Mouse (Mus musculus): ENCODE measurements at regions not wholly inside any gene's neighbourhood (a gene's known extent, or its start where the extent isn't known, plus 50 kb on each side); places are given as distances from the start of the nearest gene placed in this dataset.

DNA sequence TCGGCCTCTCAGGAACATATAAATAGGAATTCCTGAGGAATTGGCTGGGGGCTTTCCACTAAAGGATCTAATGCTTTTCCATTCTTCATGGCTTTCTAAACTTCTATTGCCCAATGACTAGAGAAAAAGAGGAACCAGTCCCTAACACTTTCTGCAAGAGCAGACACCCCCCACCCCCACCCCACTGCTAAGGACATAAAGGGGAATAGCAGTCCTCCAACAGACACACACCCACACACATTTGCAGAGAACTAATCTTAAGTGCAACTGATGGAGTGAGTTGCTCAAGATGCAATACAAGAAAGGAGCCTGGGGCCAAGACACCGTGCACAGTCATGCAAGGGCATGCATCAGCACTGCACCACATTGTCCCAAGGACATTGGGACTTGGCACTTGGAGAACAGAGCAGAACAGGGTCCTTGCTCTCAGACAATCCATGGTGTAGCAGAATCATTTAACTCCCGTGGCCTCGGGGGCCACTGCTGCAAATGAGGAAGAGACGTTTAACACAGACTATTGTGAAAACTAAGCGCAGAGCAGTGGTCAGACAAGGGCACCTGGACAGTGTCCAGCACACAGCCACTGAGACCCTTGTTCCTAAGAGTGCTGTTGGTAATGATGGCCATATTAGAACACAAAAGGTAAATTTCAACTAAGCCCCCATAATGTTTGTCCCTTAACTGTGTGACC lies 161.1 kb downstream of the Xpnpep1 start:
- no peak for DNase-seq (ENCODE audit: low spot score in 2 of 2)

DNA sequence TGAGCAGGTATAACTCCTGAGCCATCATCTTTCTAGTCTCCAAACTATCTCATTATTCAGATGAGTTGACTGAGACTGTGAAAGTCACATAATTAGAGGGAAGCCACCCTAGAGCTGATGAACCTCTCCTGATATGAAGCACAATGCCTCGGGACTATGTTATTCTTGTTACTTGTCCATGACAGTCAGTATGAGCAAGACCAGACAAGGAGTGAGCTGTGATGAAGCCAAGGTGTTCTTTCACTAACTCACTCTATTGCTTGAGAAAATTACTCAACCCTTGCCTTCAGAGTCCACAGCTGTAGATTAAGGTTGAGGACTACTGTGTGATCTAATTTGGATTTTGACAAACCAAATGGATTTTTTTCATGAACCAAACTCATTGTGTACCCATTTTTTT lies 173.4 kb downstream of the Xpnpep1 start:
- no peak for DNase-seq (ENCODE audit: low spot score in 2 of 2)

DNA sequence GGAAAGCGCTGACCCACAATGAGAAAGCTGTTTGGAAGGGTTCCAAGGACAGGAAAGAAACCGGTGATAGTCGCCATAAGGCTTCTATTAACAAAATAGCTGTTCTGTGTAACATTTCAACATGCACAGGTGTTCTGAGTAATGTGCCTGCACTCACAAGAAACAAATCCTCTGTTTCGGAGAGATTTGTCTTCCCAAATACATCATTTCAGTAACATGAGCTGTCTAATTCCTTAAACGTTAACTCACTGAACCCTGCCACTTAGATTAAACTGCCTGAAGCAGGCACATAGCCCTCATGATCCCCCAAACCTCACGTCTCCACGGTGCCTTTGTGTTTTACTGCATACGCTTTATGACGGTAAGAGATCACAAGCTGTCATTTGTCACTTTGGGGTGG lies 178.4 kb downstream of the Xpnpep1 start:
- DNase-seq (ENCODE audit: low spot score in 2 of 2), result no peak

DNA sequence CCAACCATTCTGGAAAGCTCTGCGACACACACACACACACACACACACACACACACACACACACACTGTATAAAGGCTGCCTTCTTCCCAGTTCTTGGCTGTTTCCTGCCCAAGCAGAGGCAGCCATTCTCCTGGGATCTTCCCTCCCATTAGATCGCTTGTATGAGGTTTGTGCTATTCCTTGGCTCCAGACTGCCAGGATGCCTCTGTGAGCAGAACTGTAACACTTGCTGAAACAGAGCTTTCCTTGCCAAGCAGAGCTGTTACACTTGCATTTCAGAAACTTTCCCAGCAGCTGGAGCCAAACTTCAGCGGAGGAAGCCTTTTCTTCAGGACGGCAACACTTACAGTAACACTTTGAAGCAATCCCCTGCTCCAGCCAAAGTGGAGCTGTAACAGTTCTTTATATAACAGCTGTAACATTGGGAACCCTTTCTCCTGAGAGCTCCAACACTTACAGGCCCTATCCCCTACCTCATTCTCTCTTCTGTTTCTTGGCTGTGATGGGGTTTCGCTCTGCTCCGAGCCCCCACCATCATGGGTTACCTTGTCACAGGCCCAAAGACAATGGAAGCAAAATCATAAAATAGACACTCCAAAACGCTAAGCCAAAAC lies 185.8 kb downstream of the Xpnpep1 start:
- peak; percentile 70 to 87 for DNase-seq (ENCODE audit: low spot score in 2 of 2)

DNA sequence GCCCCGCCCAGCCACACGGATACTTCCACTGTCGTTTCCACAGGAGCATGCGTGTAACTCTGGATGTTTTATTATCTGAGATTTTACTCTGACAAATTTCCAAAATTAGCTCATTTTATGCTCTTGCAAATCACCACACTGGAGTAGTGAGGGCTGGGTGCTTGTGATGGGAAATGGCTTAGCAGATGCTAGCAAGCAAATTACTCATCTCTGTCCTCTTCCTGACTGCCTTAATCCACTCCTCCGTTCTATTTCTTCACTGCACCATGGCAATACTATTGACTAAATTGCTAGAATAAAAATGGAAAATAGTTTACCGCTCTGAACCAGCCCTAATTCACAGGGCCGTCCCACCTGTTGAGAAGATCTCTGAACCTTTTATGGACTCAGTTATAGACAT lies 223.8 kb downstream of the Xpnpep1 start:
- DNase-seq (ENCODE audit: low spot score in 2 of 2), result no peak

DNA sequence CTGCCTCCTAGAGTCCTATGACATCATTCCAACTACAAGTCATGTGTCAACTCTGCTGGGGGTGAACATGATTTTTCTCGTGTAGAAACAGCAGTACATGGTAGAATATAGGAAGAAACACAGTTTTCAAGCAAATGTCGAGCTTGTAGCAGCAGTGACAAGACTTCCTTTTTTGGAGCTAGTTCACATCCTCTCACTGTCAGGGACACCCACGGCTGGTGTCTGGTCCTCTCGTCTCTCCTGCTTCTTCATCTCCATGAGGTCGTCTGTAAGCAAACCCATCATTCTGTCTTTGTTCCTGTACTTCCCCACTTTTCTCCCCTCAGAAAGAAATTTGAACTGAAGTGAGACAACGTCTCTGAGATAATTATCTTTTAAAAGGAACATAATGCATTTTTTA lies 228.0 kb downstream of the Xpnpep1 start:
- DNase-seq (ENCODE audit: low spot score in 2 of 2), result no peak

DNA sequence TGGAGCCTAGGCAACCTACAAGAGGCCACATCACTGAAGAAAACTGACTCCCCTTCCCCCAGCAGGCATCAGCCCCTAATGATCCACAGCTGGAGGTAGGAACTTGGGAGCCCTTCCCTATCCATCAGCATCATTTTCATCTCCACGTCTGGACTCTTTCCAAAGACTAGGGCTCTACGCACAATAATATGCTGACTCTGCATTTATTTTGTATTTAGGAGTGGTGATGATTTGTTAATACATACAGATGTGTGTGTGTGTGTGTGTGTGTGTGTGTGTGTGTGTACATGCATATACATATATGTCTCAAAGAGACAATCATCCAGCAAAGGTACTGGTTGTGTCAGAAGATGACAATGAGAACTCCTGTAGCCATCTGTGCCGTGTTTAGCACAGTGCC lies 251.2 kb downstream of the Xpnpep1 start:
- DNase-seq (ENCODE audit: low spot score in 2 of 2), result no peak

DNA sequence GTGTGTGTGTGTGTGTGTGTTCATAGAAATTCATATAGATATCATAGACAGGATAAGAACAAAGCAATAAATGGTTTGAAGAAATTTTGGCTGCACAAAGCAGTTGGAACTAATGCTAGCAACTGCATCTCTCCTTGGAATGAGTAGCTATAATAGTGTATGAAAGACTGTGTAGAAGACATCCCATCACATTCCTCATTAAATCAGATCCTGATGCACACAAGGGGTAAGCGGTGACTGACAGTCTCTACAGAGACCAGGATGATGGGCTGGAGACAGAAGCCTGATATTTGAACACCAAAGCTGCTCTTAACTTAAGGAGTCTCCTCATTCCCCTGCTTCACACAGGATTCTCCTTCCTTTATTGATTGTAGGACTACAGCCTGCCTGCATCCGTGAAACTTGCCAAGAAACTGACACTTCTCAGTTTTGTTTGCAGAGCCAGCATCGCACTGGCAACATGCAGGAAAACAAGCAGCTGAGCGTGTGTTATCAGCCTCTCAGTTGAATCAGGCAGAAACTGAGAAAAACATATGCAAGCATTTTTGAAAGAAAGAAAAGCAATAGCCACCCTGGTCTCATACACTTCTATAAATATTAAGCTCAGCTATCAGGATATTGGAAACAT lies 271.1 kb downstream of the Xpnpep1 start:
- DNase-seq (ENCODE audit: low spot score in 2 of 2), result peak; percentile 39 to 56

DNA sequence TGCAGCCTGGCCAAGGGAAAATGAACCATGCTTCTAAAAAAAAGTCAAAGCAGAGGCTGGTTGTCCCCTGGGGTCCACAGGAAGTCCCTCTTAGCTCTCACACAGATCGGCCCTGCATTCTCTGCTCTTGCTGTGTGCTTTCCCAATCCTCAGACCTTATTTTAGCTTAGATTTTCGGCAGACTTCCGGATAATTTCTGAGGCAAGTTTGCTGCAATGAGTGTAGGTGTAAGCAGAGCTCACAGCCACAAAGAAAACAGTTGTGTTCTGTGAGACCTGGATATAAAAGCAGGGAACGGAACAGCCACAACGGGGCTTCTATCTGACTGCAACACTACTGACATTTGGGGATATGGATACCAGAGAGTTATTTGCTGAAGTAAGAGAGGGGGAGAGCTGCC lies 271.9 kb downstream of the Xpnpep1 start:
- DNase-seq (ENCODE audit: low spot score in 2 of 2), result no peak

DNA sequence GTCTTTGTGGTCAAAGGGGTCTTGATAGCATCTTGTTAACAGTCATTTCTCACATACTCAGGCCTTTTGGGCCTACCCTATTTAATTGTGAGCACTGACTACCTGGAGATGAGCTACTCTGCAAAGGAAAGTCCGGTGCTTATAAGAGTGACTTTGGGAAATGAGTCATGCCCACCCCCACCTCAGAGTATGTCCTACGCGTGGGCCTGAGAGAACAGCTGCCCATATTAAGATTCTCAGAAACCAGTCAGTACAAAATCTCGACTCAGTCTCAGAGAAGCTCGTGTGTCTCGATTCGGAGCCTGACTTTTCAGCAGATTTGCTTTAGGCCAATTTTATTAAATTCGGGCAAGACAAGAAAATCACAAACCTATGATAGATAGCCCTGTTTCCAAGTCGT lies 301.1 kb downstream of the Xpnpep1 start:
- no peak for DNase-seq (ENCODE audit: low spot score in 2 of 2)

DNA sequence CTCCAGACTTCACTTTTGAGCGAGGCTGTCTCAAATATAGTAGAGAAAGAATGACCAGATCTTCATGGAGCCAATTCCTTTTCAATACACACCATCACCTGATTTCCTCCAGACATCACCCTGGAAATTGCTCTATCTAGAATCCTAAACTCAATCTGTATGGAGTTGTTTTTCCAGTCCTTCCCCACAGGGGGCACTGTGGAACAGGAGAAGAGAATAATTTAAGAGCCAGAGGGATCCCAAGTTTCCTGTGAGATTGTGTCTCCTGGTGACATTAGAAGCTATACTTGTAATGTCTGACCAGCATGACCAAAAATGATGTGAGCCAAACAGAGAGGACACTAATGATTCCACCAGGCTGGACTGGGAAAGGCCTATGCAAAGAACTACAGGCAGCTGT lies 318.2 kb downstream of the Xpnpep1 start:
- DNase-seq (ENCODE audit: low spot score in 2 of 2), result no peak

DNA sequence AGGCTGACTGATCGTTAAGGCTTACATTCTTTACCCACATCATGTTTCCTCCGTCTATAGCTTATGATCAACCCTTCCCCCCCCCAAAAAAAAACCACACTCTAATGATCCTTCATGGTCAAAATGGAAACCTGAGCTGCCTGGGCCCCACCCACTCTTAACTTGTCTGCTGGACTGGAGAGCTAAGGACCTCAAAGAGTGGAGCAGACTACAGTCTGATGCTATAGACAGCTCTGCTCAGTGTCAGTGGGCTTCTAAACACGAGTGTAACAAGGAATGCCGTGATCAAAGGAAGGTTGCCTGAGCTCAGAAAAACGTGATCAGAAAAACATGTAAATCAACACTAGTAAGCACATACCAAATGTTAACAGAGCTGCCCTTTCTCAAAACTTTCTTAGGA lies 324.7 kb downstream of the Xpnpep1 start:
- no peak for DNase-seq (ENCODE audit: low spot score in 2 of 2)

DNA sequence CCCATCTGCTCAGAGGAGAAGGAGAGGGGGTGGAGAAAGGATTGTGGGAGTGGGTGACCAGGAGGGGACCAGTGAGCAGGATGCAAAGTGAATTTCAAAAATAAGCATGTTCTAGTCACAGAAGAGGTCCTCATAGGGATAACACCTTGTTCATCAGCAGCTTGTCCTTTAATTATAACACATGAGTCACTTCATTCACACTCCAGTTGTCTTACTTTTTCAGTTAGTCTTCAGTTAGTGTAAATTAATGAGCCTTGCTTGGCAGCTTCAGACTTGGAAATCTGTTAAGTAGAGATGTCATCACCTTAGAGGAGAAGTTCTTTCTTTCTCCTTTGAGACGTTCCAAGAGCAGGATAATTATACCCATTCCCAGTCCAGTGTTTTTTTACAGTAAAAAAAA lies 332.3 kb downstream of the Xpnpep1 start:
- no peak for DNase-seq (ENCODE audit: low spot score in 2 of 2)

DNA sequence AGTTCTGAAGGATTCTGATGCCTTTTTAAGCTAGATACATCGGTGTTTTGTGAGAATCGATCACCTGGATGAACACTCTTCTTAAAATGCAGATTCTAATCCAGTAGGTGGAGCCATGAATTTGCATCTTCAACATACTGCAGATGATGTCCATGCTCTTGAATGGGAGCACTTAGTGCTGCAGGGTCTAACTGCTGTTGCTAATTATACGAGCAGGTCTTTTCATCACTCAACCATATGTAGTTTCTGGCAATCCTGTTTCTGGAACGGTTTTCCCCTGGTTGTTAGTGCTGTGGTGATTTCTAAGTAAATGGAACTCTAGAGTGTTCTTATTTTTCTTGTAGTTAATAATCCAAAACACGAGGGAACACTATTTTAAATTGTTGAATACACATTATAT lies 379.0 kb downstream of the Xpnpep1 start:
- no peak for DNase-seq (ENCODE audit: low spot score in 2 of 2)

DNA sequence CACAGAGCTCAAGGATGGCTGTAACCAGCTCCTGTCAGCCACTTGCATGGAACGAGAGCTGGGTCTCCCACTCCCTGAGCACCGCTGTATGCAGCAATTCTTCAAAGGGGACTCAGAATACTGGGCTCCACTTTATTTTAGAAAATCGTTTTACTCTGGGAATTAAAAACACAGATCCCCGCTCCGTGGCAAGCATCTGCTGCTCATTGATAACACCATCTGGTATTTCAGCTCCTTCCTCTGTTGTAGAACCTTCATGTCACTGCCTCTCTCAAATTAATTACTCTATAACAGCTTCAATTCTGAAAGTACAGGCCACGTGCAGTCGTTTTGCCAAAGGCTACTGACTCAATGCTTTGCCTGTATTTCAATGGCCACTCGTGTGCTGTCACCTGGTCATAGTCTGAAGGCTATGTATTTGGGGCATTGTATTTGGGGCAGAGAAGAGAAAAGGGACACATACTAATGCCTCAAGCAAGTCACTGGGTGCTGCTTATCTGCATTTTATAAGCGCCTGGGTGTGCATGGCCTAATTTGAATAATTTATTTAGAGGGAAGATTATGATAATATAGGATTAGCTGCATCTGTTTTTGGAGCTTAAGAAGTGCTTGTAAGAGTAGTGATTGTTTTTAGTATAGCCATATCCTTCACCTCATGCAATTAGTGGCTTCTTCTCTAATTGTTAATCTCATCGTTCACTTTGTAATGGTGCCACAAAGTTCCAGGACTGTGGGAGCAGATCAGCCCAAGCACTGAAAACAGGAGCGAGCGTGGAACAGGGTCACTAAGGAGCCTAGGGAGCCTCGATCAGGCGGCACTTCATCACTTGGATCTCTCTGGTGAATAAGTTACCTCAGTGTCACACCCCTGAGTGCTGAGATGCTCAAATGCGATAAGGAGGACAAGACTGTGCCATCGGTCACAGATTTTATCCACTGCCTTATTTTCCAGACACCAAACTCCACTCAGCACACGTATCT lies 383.3 kb downstream of the Ins1 start:
- DNase-seq (ENCODE audit: low spot score in 2 of 2), result peak; percentile 43 to 55

DNA sequence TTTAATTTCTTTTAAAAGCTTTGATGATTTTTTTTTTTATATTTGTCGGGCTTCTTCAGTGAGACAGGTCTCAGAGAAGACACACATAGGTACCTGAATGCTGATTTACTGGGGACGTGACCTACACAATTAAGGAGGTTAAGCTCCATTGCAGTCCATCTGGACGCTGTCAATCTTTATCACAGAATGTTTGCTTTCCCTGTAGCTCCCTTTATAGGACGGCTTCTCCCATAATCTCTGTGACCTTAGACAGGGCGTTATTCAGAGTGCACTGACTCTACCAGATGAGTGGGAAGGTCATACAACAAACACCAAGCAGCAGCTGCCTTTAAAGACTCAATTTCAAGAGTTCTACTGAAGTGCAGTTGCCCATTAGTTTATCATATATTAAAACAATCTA lies 376.1 kb downstream of the Ins1 start:
- DNase-seq (ENCODE audit: low spot score in 2 of 2), result no peak

DNA sequence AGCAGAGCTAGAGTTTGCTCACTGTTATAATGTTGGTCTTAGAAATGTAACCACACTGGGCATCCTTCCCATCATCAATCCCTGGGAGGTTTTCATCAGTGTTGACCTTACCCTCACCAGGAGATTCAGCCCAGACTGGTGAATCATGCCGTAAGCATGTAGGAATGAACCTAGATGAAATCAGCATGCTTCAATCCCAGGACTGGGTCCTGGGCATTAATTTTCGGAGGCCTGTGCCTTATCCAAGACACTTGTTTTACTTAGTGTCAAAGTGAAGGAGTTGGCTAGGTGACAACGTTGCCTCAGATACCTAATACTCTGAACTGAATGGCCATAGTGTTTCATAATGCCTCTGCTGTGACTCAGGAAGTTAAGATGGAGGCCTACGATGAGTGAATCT lies 368.4 kb downstream of the Ins1 start:
- no peak for DNase-seq (ENCODE audit: low spot score in 2 of 2)

DNA sequence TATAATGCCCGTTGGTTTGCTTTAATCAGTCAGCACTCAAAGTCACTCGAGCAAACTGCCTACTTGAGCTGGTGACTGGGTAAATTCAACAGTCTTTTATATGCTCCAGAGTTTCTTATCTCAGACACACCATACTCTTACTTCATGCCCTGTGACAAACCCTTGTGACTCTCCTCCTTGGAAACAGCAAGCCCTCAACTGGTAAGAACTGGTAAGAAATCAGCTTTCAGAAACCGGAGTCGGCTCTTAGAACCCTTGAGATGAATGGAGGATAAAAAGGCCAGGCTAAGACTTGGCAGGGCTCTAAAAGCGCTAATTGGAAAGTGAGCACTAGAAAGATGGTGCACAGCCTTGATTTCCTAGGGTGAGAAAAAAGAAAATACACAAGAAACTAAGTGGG lies 360.2 kb downstream of the Ins1 start:
- peak; percentile 40 to 61 for DNase-seq (ENCODE audit: low spot score in 2 of 2)

DNA sequence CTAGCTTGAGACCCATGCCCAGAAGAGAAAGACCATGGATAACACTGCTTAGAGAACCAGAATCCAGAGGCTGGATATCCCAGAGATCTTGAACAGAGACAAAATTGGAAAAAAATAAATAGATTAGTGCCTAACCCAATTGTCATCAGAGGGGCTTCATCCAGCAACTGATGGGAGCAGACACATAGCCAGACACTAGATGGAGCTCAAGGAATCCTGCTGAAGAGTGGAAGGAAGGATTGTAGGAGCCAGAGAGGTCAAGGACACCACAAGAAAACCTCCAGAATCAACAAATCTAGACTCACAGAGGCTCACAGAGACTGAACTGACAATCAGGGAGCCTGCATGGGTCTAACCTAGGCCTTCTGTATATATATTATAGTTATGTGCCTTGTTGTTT lies 359.4 kb downstream of the Ins1 start:
- DNase-seq (ENCODE audit: low spot score in 2 of 2), result peak in 1 of 2 experiments; percentile 34

DNA sequence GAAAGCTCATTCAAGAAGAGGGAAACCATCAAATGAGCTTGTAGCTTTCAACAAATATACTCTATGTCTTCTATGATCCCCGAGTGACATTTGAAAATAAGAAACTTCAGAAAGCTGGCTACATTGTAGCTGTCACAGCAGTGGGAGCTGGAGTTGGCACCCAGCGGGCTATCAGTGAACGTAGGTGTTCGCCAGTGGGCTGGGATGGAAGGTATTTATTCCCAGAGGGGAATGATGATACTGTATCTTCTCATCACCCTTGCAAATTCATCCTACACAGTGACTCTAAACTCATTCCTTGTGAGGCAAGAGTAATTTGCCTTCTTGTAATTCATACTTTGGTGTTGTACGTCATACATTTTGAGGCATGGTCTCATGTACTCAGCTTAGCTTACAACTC lies 349.3 kb downstream of the Ins1 start:
- DNase-seq (ENCODE audit: low spot score in 2 of 2), result no peak

DNA sequence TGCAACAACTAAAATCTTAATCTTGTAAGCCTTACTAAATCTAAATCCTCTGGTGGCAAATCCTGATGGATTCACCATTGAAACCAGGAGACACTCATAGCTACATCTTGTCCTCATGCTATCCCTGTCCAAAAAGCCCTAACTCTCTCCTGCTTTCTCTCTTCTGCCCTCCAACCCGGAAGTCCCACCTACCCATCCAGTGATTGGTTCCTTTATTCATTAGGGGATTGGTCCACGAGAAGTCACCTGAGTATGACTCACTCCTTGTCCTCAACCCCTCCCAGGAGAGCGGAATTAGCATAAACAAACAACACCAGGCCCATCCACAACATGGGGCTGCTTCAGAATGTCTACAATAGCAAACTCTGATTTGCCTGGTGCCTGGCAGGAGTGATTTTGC lies 342.8 kb downstream of the Ins1 start:
- no peak for DNase-seq (ENCODE audit: low spot score in 2 of 2)

DNA sequence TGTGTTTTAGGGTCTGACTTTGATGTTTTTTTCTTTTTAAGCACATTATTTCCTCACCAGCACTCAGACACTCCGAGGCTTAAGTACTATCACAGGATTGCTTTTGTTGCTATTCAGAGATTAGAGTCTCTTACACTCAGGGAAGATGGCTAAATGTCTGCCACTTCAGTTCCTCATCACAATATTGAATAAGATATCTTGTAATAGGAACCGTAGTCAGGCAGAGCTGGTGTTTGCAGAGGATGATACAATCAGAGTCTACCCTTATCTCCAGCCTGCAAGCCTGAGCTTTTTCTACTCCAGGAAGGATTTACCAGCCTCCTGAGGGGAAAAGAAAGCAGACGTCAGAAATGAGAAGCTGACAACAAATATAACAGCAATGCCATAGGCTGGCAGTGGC lies 336.3 kb downstream of the Ins1 start:
- DNase-seq (ENCODE audit: low spot score in 2 of 2), result no peak
